Mouse (Mus musculus): ENCODE measurements around the gene Rtn4. TPM values are rescaled to one million over a fixed set of nuclear protein-coding genes. Genes with fewer than 3 reads are reported as not detected.

Gene Rtn4
- total RNA-seq, 2 experiments from 2014 or later = 456 to 473 TPM

GRCm38 (mm10) chr11:29724213-29724612 lies 31.5 kb downstream of the Rtn4 start:
- Histone ChIP-seq H3K4me3 (no peak overlapping the region), H3K27ac (peak overlapping the region; percentile 46; the same call in 1 of the 2 replicates)
- peak; percentile 32; the same call in 1 of the 2 replicates for TF ChIP-seq CTCF (conservative IDR thresholded peaks at IDR 0.05)
- DNase-seq (ENCODE audit: low spot score in 2 of 2) = no peak

GRCm38 (mm10) chr11:29725167-29725566 lies 32.4 kb downstream of the Rtn4 start:
- H3K27ac ChIP-seq = peak overlapping the region; percentile 46; the same call in 1 of the 2 replicates
- H3K4me3 ChIP-seq = no peak overlapping the region
- DNase-seq (ENCODE audit: low spot score in 2 of 2) = no peak
- no peak for TF ChIP-seq CTCF (conservative IDR thresholded peaks at IDR 0.05)

GRCm38 (mm10) chr11:29725610-29726009 lies 32.9 kb downstream of the Rtn4 start:
- peak; percentile 58 for TF ChIP-seq CTCF (conservative IDR thresholded peaks at IDR 0.05)
- peak overlapping the region; percentile 46; the same call in 1 of the 2 replicates for H3K27ac ChIP-seq

GRCm38 (mm10) chr11:29727901-29728300 lies 35.2 kb downstream of the Rtn4 start:
- no peak overlapping the region for H3K4me3 ChIP-seq
- no peak overlapping the region for H3K27ac ChIP-seq
- no peak for DNase-seq (ENCODE audit: low spot score in 2 of 2)
- TF ChIP-seq CTCF (conservative IDR thresholded peaks at IDR 0.05) = no peak

More at GRCm38 (mm10) chr11:29725610-29726009, 32.9 kb downstream of the Rtn4 start:
- DNase-seq (ENCODE audit: low spot score in 2 of 2) = no peak
- no peak overlapping the region for H3K4me3 ChIP-seq

- Histone ChIP-seq H3K4me3 (no peak overlapping the region), H3K27ac (no peak overlapping the region)
- no peak for TF ChIP-seq CTCF (conservative IDR thresholded peaks at IDR 0.05)
- no peak for DNase-seq (ENCODE audit: low spot score in 2 of 2)
Observed at GRCm38 (mm10) chr11:29739752-29740151, 47.0 kb downstream of the Rtn4 start.

GRCm38 (mm10) chr11:29744760-29745430 lies 52.1 kb downstream of the Rtn4 start:
- DNase-seq (ENCODE audit: low spot score in 2 of 2) = no peak
- Histone ChIP-seq H3K27ac (peak overlapping the region; percentile 25; the same call in 1 of the 2 replicates), H3K4me3 (no peak overlapping the region)
- no peak for TF ChIP-seq CTCF (conservative IDR thresholded peaks at IDR 0.05)

GRCm38 (mm10) chr11:29745513-29745912 lies 52.8 kb downstream of the Rtn4 start:
- Histone ChIP-seq H3K27ac (peak overlapping the region; percentile 25; the same call in 1 of the 2 replicates), H3K4me3 (no peak overlapping the region)
- DNase-seq (ENCODE audit: low spot score in 2 of 2) = no peak
- TF ChIP-seq CTCF (conservative IDR thresholded peaks at IDR 0.05) = no peak

- Histone ChIP-seq H3K4me3 (no peak overlapping the region), H3K27ac (no peak overlapping the region)
- no peak for TF ChIP-seq CTCF (conservative IDR thresholded peaks at IDR 0.05)
- no peak for DNase-seq (ENCODE audit: low spot score in 2 of 2)
Observed at GRCm38 (mm10) chr11:29746203-29746602, 53.5 kb downstream of the Rtn4 start.

GRCm38 (mm10) chr11:29747365-29747764 lies 54.6 kb downstream of the Rtn4 start:
- Histone ChIP-seq H3K4me3 (no peak overlapping the region), H3K27ac (peak overlapping the region; percentile 59; the same call in 1 of the 2 replicates)
- no peak for TF ChIP-seq CTCF (conservative IDR thresholded peaks at IDR 0.05)
- no peak for DNase-seq (ENCODE audit: low spot score in 2 of 2)

- DNase-seq (ENCODE audit: low spot score in 2 of 2) = no peak
- Histone ChIP-seq H3K27ac (peak overlapping the region; percentile 59; the same call in 1 of the 2 replicates), H3K4me3 (no peak overlapping the region)
- no peak for TF ChIP-seq CTCF (conservative IDR thresholded peaks at IDR 0.05)
Observed at GRCm38 (mm10) chr11:29747881-29748280, 55.1 kb downstream of the Rtn4 start.

- H3K4me3 ChIP-seq = no peak overlapping the region
- DNase-seq (ENCODE audit: low spot score in 2 of 2) = no peak
- peak overlapping the region; percentile 68 for H3K27ac ChIP-seq
- no peak for TF ChIP-seq CTCF (conservative IDR thresholded peaks at IDR 0.05)
Observed at GRCm38 (mm10) chr11:29748750-29749467, 56.2 kb downstream of the Rtn4 start.

- Histone ChIP-seq H3K27ac (peak overlapping the region; percentile 68), H3K4me3 (no peak overlapping the region)
- no peak for TF ChIP-seq CTCF (conservative IDR thresholded peaks at IDR 0.05)
- DNase-seq (ENCODE audit: low spot score in 2 of 2) = no peak
Observed at GRCm38 (mm10) chr11:29749468-29749829, 56.7 kb downstream of the Rtn4 start.

- TF ChIP-seq CTCF (conservative IDR thresholded peaks at IDR 0.05) = no peak
- Histone ChIP-seq H3K4me3 (no peak overlapping the region), H3K27ac (peak overlapping the region; percentile 19; the same call in 1 of the 2 replicates)
- DNase-seq (ENCODE audit: low spot score in 2 of 2) = no peak
Observed at GRCm38 (mm10) chr11:29751013-29751412, 58.3 kb downstream of the Rtn4 start.

Data from layer of hippocampus, adult 2 months (tissue).